Mouse (Mus musculus) adrenal gland (tissue): ENCODE data around the gene Krt35.

Source experiments
- intact Hi-C: fragments of 180-260 bp; cut with DNase I; formaldehyde crosslinking; loops from one replicate; pipeline ENCODE4 v1.15.1; 2025
- long read RNA-seq, 2 experiments: library from polyadenylated mRNA; unstranded; transcript quantifications; one replicate each; pipeline ENCODE4 v2.0.0; 2020; ENCODE audit warnings: borderline replicate concordance in 1 of 2; ENCODE audit not compliant: insufficient replicate concordance in 1 of 2

Gene Krt35
- long read RNA-seq, experiment 1: 0 reads
- long read RNA-seq, experiment 2: 0 reads

DNA sequence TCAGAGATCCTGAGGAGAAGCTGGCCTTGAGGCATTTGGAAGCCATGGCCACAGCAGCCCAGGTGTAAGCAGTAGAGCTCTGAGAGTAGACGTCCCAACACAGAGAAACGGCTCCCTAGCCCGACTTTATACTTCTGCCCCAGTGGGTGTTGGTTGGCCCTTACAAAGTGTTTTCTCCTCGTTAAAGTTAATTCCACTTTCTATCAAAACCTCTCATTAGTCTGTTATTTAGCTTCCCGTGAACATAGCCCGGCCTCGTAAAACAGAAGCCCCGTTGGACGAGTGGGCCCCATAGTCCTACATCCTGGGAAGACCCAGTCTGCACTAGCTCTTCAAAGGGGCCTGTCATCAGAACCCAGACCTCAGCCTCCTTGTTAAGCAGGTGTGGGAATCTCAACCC lies at the start of gene Krt35:
Gene Krt35 (minus strand): TSS at position 101 of the 400 bp plus-strand sequence.
- intact Hi-C loops: no loop called here

DNA sequence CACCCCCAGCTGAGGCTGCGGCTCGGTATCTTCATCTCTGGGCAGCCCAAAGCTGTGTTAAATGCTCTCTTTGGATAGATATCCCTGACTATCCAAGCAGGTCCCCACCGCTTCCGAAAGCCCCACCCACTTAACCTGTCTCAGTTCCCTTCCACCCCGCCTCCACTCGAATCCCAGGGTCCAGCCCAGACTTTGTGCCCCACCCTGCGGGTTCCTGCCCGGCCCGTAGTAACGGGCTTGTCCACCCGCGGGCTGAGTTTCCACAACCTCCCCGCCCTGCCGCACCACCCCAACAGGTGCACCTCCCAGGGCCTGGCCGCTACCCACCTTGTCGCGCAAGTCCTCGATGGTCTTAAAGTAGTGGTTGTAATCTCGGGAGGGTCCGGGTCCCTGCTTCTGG lies 49.1 kb upstream of the Krt35 start:
- intact Hi-C loops: no loop called here

DNA sequence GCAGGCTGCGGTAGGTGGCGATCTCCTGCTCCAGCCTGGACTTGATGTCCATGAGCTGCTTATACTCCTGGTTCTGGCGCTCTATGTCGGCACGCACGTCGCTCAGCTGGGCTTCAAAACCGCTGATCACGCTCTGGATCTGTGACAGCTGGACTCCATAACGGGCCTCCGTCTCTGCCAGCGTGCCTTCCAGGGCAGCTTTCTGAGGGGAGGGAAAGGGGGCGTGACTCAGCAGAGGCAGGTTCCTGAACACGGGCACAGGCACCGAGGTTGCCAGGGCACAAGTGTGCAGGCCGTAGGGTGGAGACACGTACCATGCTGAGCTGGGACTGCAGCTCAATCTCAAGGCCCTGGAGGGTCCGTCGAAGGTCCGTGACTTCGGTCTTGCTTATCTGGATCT lies 44.9 kb upstream of the Krt35 start:
- intact Hi-C loops: no loop called here

DNA sequence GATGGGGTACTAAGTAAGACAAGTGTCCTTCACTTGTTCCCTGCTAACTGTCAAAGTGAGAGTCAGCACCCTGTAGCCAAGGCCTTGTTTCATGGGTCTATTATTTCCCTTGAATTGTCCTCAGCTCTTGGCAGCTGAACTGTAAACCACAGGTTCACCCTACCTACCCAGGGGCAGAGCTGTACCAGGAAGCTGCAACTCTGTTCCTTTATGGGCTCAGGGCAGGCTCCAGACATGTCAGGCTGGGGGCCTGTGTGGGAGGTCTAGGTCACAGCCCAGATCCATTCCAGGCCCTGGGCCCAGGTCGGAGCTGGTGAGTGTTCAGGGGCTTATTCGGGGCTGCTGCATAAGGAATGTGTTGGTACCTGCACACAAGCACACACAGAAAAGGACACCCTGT lies 43.4 kb upstream of the Krt35 start:
- intact Hi-C loops: no loop called here

DNA sequence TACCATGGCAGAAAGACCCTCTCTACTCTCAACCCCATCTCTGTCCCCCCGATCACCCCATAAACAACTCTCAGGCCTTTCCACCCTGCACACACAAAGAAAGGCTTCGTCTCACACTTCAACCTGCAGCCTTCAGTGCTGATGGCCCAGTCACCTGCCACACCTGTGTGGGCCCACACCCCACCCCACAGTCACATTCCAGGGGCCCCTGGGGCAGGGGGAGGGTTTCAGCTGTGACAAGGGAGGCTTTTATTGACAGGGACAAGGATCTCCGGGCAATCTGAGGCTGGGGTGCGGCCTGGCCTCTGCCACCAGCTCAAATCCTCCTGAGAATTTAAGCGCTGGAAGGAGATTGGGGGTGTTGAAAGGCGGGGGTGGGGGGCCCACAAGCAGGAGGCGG lies 42.8 kb upstream of the Krt35 start:
- intact Hi-C loops: no loop called here

DNA sequence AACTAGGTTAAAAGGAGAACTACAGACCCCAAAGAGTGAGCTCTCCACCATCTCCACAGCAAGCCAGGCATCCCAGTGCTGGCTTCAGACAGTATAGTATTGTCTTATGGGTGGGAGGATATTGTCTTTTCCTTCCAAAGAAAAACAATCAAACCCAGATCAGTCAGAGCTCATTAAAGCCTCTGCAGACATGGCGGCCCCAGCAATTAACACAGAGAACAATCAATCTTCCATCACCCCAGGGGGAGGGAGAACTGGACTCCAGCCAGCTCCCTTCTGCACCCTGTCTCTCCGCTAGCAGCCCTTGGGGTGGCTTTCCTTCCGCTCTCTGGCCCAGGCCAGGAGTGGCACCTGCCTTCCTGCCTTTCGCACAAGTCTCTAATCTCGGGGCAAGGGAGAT lies 41.7 kb upstream of the Krt35 start:
- intact Hi-C loops: no loop called here

DNA sequence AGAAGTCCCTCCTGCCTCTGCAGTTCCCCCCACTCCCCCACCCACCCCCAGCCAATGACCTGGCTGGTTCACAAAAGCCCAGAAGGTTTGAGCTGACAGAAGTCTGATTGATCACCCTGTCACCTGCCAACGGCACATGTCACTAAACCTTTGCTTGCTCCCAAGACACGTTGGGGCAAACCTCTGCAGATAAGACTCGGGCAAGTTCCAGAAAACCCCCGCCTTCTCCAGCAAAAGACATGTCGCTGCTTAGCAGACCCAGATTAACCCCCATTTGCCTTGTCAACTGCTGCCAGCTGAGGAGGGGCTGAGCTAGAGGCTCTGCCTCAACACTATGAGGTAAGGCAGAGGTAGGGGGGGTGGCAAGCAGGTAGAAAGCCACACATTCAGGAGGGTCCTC lies 40.5 kb upstream of the Krt35 start:
- intact Hi-C loops: no loop called here

DNA sequence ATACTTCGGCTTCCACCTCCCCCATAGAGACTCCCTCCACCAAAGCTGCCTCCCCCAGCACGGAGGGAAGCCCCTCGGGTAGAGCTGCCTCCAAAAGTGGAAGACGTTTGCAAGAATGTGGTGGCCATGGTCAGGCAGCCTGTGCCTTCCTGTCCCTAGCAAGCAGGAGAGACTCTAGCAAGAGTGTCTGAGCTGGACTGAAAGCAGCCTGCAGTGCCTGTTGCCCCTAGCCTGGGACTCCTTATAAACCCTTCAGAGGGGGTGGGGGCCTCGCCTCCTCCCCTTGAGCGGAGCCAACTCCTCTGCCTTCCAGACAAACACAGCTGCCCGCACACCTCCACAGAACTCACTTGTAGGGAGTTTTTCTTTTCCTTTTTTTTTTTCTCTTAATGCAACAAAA lies 39.7 kb upstream of the Krt35 start, which contains the start of gene Krt15:
Gene Krt15 (minus strand): TSS at position 198 of the 400 bp plus-strand sequence.
- intact Hi-C loops: no loop called here

DNA sequence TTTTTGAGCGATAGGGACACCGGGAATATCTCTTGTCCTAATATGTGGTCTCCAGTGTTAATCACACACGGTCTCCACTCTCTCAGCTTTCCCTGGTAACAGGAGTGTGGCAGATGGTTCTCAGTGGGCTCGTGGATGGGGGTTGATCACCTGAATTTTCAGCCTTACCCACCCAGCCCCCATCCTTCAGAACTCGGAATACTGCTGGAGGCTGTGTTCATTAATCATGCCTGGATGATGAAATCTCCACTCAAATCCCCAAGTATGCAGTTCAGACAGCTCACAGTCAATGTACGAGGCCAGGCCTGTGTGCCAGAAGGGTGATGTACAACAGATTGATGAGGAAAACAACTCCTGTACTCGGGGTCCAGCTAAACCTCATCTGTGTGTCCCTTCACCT lies 28.9 kb upstream of the Krt35 start:
- intact Hi-C loops: no loop called here

DNA sequence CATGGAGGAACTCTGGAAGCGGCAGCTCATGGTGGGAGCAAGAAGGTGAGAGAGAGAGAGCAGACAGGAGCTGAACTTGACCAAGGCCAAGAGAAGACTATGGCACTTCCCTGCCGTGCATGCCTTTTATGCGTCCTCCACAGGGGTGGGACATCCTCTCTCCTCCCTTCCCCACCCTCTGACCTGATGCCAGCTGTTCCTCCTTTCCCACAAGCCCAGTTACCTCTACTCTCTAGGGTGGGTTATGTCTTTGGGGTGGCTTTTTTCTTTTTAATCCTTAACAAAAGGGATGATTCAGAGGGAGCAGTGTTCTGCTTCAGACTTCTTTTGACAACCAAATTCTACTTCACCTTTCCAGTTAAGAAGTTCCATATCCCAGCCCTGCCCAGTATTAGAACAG lies 25.4 kb upstream of the Krt35 start, which contains the start of gene Krt13:
Gene Krt13 (minus strand): TSS at position 101 of the 400 bp plus-strand sequence.
- intact Hi-C loops: no loop called here

DNA sequence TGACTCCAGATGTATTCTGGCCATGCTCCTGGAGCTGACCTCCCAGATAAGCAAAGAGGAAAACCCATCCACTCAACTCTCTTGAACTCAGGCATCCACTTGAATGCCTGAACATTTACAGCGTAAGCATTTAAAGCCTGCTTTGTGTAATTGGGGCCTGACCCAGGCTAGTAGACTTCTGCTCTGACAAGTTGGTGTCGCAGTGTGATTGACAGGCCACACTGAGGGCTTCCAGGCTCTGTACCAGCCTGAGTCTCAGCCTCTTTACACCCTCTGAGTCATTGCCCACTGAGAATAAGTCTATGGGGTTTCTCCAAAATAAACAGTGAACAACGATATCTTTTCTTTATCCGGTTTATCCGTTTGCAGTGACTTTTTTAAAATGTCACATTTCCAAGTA lies 24.3 kb upstream of the Krt35 start:
- intact Hi-C loops: no loop called here

DNA sequence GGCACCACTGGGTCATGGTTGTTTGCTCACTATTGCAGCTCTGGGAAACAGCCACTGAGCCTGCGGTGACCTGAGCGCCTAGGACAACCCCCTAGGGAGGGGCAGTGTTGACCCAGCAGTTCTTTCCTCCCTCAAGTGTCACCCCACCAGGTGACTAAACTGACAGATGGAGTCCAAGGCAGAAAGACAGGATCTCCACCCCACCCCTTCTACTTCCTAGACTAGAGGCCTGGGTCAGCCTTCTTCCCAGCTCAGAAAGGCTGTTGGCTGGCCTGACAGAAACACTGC lies 17.6 kb upstream of the Krt35 start:
- intact Hi-C loops: no loop called here

DNA sequence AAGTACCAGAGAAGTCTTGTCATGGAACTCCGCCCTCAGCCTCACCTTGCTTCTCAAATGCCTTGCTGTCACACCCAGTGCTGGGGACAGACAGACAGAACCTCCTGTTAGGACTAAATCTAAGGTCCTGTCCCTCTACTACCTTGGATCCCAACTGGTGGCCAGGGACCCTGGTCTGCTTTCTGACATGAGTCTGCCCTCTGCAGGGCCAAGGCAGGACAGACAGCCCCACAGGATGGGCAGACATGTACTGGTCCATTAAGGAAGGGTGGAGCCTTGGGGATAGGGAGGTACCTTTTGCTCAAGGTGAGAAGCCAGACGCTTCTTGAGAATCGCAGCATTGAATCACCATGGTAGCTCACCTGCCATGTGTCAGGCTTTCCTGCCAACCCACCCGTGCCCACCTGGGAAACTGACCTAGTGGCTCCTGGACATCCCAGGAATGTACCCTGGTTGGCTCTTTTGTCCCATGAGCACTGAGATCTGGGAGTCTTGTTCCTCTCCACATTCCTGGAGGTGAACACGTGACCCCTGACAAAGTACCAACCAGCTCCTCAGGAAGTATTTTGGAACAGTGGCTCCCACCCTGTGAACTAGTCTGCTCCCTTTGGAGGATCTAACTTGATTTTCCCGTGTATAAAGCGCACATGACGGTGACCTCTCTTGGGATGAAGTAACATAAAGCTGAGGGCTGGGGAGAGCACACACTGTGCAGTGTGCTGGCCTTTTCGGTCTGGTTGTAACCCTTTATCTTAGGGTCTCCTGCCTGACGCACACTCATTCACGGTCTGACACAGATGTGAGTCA lies 17.1 kb upstream of the Krt35 start:
- intact Hi-C loops: no loop called here

DNA sequence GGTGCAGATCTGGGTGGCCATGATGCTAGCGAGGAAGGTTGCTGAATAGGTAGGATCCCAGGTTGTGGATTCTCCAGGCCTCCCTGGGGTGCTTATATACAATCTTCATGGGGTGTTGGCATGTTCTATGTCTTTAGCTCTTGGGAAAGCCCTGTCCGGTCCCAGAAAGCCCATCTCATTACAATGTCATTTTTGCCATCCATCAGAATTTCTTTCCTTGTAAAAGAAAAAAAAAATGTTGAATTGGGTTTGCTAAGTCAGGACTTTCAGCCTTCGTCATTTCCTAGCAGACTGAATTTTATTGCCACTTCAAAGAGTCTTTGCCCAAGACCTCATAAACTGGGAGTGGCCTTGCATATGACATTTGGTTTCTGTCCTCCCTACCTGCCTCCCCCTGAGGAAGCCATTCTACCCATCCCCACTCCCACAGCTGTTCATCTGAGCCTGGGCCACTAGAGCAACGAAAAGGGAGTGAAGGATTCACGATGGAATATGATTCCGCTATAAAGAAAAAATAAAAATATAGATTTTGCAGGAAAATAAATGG lies 9.6 kb upstream of the Krt35 start, which contains the start of gene Krt36:
Gene Krt36 (minus strand): TSS at position 51 of the 547 bp plus-strand sequence.
- intact Hi-C loops: no loop called here

DNA sequence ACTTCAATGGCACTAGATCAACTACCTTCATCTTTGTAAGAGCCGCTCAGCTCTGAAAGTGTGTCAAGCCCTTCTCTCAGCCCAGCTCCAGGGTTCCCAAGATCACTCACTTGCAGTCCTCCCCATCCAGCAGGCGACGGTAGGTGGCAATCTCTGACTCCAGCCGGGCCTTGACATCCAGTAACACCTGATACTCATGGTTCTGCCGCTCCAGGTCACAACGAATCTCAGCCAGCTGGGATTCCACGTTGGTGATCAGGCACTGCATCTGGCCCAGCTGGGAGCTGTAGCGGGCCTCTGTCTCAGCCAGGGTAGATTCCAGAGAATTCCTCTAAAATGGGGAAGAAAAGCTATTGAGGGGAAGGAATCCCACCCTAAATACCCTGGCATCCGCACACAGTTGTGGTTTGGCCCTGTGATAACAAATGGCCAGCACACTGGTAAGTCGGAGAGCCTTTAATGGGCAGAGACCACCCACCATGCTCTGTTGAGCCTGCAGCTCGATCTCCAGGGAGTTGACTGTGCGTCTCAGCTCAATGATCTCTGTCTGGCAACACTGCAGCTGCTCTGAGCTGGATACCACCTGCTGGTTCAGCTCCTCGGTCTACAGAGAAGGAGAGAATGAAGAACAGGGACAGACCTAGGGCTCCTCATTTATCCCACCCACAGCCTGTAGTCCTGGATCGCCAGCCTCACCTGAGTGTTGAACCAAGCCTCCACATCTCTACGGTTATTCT lies 6.8 kb upstream of the Krt35 start:
- intact Hi-C loops: no loop called here

DNA sequence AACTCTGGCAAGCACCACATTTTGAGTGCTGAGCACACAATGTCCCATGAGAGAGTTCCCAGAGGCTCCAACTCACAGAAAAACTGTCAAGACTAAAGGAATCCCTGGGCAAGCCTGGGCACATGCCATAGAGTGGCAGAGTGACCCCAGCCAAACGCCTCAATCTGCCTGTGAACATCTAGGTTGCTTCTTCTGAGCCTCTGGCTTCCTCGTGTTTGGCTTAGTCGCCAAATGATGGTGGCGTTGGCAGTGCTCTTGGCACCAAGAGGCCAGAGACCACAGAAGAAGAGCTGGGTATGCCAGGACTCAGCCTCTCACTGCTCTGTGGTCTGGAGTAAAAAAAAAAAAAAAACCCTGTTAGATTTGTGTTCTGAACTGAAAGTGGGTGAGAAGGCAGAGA lies 4.3 kb upstream of the Krt35 start:
- intact Hi-C loops: no loop called here

DNA sequence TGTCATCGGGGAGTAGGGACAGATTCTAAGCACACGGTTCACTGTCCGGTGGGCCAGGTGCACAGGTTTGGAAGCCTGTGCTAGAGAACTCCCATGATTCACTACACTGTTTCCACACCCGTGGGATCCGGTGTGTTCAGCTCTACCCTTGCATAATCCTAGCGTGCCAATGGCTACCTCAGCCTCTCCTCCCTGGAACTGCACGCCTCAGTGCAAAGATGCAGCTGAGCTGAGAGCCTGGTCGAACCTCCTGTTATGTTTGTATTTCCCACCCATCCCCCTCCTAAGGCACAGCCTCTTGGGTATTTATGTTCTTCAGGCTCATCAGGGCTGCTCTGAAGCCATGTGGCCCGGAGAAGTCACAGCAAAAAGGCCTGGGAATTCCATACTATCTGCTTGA lies 1.8 kb upstream of the Krt35 start:
- intact Hi-C loops: no loop called here

DNA sequence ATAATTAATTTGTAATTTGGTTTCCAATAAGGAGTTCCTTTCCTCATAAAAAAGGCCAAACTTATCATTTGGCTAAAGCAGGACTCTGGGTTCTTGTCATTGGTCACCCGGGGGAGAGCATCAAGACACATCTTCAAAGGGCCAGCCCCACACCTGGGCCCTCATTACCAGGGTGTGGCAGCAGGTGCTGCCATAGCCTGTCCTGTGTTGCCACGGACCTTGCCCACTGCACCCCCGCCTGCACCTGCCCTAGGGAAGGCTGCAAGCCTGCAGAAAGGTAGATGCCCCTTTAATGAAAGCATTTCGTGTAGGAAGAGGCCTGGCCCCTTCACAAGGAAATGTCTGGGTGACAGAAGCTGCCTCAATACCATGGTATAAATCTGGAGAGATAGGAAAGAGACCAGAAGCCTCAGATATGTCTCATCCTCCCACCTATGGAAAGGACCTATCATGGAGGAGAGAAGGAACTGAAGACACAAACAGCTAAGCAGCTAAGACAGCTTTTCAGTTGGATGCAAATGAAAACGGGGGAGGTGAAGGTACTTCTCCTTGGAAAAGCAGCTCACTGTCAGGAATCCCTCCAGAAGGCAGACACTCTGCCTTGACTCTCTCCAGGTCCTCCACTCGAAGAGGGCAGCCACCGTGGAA lies 7.5 kb downstream of the Krt35 start:
- intact Hi-C loops: no loop called here

DNA sequence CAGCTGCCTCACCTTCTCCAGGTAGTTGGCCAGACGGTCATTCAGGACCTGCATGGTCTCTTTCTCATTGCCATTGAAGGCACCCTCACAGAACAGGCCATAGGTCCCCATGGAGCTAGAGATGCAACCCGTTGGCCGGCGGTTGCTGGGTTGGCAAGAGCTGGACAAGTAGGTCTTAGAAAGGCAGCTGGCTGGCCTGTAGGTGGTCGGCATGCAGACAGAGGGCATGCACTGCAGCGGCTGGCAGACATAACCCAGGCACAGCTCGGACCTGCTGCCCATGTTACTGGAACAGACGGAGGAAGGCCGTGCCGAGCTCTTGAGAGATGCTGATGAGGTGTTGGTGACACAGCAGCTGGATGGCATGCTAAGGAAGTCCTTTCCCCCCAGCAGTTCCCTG lies 8.2 kb downstream of the Krt35 start, which contains the start of gene Krt32:
Gene Krt32 (minus strand): TSS at position 366 of the 400 bp plus-strand sequence.
- intact Hi-C loops: no loop called here

DNA sequence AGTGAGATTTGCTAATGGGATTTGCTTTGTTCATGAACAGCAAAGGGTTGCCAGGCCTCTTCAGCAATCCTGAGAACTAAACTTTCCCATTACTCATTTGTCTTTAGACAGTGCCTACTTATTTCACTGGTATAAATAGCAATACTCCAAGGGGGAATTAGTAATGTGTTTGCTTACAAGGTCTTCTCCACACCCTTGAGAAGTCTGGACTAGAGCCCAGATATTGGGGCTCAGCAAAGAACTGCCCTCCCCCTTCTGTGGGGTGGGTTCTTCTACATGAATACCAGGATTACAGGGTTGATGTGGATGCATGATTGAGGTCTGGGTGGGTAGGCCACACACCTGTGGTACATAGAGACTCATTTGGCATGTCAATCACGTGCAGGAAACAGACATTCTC lies 22.2 kb downstream of the Krt35 start:
- intact Hi-C loops: no loop called here

DNA sequence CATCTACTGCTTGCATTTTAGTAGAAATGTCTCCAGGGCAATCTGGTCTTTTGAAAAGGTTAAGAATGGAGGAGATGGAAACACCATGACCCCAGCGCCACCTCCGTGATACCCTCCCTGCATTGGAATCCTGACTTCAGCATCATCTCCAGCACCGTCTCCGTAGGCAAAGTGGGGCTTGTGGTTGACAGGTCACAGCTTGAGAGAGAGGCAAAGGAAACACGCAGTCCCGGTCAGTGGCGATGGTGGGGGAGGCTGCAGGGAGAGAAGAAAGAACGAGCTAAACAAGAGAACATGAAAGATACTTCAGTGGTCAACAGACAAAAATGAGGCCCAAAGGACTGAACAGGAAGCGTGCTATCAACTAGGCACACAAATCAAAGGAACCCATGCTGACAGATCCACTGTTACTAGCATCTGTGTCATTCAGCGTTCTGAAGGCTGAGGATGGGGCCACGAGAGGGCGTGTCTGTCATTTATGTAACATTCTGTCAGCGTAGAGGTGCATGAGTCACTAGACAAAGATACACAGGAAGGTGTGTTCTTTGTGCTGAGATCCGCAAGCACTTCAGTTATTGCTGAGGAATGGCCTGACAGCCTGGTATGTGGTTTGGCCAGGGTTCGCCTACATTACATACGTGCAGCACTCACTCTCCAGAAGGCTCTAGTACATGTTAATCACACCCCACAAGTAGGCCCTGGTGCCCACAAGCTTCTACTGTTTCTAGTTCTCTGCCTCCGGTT lies 28.6 kb downstream of the Krt35 start:
- intact Hi-C loops: no loop called here
